Mouse (Mus musculus) 416B (cell line): ENCODE measurements around the gene Fam204a.

ENCODE experiments used
- DNase-seq: peaks from one replicate; pipeline ENCODE4 v3.0.0; 2011; ENCODE audit warnings: low read depth

The Fam204a gene

DNA sequence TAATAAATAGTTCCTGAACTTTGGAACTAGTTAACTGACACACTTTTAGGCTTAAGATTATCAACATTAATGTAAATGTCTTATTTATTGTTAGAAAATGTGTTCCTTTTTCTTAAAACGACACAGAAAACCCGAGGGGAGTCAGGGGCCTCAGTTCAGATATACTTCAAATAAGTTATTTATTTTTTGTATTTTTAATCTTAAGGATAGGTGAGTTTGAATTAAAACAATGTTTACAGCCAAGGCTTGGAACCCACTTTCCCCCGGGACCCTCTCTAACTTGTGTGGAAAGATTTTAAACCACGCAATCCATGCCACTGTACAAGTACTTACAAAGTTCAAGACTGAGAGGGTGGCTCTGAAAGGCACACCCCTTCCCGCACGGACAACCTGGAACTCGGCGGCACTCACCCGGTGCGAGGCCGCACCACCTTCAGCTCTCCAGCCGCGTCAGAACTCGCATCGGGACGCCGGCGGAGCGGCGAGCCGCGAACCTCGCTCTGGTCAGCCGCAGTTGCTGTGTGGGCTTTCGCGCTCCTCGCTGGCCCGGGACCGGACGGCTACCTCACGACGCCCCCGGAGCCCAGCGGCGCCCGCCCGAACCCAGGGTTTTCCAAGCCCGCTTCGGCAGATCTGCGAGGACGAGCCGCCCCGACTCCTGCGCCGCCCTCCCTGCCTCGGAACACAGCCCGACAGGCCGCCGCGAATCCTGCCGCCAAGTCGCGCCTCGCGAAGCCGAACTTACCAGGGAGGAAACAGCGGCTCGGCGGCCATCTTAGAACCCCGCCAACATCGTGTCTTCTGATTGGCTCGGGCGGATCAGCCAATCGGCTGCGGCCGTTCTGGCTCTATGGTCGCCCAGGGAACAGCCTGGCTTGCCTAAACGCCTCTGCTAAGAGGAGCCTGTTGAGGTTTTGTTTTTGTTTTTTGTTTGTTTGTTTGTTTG, at the start of gene Fam204a:
Fam204a (minus strand) TSS at position 803 of the 946 bp plus-strand sequence.
- peak; percentile 95 for DNase-seq

DNA sequence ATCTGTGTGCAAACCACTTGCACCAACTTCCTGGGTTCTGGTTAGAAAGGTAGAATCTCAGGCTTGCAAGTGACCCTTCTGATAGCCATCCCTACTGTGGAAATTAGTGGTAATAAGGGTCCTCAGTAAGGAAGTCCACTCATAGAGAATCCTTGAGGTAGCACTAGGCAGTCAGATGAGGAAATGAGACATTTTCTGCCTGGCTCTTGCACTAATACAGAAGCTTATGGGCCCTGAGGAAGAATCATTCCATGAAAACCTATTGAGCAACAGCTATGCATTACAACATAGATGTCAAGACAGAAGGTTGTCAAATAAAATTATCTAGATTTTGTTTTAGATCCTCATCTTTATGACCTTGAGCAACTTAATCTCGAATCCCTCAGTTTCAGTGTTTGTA, 39.3 kb upstream of the Fam204a start:
- DNase-seq, result peak; percentile 9

DNA sequence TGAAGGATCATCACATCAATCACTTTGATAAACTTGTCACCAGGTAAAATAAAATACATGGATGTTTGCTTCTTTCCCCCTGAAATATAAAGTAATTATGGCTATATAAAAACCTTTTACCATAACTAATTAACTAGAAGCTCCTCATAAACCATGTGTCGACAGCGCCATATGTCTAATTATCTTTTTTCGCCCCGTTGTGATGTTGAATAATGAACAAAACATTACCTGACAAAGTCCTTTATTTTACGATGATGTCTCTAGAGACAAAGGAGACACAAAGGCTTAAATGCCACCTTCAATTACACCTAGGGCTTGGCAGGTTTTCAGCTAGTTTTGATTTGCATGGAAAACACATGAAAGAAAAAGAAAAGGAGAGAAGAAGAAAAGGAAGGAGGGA, 34.2 kb upstream of the Fam204a start:
- DNase-seq, result no peak

DNA sequence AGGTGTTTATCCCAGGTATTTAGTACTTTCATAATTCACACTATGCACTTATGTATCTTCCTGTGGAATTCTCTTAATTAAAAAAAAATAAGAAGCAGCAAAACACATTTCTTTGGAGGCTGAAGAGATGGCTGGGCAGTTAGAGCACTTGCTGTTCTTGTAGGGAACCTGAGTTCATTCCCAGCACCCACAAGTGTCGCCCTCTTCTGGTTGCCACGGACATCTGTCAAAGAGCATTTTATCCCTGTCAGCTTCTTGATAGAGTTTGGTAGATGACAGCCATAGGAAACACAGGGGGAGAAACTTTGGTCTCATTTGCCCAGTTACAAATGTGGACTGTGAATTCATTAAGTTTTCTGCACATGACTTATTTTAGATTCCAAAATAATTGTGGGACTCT, 25.5 kb upstream of the Fam204a start:
- peak; percentile 57 for DNase-seq

DNA sequence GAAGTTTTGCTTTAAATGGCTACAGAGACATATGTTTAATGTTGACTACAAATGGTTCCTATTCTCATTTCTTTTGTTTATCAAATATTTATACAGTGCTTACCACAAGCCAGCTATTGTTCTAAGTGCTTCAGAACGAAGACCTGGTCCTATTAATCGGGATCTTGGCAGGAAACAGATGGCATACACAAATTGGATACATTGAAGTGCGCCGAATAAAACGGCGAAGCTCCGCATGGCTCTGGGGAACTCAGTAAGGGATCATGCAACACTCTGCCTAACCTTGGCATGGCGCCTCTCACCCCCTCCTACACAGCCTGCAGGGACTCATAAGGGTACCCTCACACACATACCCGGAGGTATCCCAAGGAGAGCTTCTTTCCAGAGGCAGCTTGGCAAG, 24.7 kb upstream of the Fam204a start:
- no peak for DNase-seq

DNA sequence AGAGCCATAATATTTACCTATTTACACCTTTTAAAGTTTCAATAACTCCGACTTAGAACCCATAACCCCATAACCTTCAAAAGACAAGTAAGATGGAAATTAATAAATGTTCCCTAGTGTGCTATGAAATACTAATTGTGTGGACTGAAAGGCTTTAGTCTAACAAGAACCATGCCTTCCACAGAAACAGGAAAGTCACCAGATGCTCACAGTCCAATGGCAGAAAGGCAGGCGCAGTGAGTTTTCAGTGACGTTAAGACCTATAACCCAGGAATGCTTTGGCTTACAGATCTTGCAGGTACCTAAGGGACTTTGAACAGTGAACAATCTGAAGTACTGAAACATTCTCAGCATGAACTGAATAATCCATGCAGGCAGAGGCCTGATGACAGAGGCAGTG, 18.7 kb upstream of the Fam204a start:
- DNase-seq, result no peak

DNA sequence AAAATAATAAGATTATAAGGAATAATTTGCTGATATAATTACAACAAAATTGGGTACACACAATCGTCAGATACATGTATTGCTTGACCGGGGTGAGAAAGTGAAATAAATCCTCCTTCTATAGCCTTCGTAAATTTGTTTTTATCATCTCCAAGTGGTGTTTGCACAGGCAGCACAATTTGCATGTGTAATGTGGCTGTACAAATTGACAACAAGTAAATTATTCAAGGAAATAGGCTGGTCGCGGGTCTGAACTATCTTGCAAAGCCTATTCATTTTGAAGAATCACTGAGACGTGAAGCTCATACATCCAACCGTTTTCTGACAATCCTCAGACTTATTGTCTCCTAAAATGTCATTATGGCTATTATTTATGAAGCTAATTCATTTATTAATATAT, 16.1 kb upstream of the Fam204a start:
- no peak for DNase-seq

DNA sequence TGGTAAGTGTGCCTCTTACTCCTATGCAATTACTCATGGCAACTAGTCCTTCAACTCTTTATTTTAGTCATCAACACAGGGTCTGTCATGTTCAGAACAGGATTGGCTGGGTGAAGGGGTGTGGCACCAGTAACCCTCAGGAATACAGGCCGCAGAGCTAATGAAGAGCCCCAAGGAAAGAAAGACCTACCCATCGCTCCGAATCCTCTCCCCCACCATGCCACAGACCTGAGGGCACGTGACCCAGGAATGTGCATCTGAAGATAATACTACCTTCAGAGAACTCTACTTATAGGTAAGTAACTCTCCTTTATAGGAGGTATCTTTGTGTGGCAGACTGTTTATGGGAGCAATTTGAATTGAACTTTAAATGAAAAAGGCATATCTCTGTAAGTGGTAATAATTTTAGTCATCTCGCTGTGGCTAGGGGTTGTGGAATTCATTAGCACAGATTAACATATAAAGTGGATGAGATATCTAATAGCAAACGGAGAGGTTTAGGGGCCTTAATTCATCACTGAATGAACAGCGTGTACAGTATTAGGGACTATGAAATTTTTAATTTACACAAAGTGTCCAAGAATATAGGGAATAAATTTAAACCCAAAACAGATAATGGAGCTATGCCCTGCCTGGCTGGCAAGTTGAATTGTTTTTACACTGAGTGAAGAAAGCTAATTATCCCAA, 15.6 kb upstream of the Fam204a start:
- DNase-seq, result no peak

DNA sequence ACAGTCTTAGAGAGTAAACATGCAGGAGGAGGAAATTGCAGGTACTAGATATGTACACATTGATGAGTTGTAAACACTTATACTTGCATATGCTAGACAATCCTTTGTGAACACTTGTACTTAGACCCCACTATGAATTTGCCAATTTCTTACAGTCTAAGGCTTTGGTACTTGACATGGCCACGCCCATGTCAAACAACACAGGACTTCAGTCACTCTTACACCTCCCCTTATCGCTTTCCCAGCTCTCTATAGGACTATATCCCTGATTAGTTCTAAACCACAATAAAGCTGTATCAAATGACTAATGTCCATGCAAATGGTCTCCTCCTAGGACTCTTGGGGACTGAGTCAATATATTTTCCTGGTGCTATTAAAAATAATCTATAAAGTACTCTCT, 5.0 kb upstream of the Fam204a start:
- no peak for DNase-seq

DNA sequence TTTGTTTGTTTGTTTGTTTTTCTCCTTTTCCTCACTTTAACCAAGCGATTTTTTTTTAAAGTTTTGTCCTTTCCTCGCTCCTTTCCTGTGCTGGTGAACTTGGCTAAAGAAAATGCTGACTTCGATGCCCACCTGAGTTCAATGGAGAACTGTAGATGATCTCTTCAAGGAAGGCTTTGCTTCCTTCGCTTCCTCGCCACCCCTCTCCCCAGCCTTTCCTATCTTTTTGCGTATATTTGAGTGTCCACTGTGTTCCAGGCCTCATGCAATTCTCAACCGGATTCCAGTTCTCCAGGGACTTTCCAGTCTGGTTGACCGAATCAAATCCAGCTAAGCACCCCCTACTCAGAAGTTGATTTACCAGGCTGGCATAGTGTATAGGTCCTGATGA, 339 bp upstream of the Fam204a start:
- no peak for DNase-seq

DNA sequence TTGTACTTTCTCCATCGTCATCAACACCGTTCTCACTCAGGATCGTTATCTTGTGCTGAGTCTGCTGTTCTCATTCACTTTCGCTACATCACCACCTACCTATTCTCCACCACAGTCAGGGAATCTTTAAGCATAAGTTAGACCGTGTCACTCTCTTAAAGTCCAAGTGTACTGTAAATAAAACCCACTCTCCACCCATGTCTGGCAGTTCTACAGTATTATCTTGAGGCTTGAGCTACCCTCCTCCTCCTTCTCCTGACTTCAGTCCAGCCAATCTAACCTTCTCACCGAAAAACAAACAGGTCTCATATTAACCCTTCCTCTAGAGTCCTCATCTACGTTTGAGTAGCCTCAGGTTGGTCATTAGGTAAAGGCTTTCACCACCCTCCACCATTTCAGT, 7.1 kb downstream of the Fam204a start:
- DNase-seq, result no peak

DNA sequence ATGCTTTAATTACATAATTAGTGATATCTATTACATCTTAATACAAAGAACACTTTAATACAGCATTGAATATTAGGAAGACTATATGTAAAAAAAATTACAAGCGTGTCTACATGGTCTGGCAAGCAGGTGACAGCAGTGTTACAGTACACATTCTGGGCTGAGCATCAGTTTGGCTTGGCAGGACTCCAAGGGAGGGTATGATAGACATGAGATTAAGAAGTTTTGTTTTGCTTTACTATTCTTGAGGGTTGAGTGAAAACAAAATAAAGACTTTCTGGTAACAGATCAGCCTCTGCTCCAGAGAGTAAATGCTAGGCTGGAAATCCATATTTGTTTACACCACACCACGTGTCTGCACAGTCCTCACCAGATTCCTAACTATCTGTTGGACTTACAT, 8.5 kb downstream of the Fam204a start:
- DNase-seq, result peak; percentile 15

DNA sequence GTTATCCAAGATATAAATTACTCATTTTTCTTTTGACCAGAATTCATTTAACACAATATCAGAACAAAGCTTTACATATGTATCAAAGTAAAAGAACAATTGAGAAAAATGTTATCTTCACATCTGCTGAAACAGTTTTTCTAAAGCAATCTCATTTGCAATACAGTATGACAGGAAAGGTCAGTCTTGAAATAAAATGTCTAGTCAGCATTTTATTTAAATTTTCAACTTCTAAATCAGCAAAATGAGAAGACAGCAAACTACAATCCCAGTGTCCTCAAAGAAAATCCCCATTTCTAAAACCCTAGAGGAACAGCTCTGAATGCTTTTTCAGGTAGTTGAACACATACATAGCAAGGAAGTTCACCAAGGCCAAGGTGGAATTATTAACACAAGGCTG, 18.3 kb downstream of the Fam204a start:
- DNase-seq, result no peak

DNA sequence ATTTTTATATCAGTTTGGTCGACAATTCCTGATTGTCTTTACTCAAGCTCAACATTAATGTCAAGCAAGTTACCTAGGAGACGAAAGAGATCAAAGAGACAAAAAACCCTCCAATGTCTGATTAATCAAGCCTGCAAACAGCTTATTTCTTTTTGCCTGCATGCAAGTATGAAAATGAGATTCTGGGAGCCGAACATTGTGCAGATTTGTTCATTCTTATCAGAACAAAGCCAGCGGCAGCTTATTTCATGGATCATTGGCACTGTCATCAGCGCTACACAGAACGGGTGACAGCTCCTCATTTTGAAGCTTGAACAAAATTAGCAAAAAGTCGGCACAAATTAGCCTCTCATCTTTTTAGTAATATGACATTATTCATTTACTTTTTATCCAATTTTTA, 22.3 kb downstream of the Fam204a start:
- no peak for DNase-seq

DNA sequence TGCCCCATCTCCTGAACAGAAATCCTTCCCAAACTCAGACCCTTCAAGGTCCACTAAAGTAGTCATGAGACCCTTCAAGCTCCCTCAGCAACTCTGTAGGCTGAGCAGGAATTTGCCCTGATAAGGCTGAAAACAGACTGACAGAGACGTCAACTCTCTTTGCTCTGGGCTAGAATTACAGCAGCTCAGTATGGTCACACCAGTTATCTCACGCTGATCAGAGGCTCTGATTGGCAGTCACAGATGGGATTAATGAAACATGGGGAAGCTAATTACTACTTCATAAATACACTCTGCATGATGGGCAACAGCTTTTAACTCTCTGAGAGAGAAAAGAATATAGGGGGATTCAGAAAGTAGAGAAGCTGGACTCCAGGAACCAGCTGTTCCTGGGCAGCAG, 26.2 kb downstream of the Fam204a start:
- DNase-seq, result no peak

DNA sequence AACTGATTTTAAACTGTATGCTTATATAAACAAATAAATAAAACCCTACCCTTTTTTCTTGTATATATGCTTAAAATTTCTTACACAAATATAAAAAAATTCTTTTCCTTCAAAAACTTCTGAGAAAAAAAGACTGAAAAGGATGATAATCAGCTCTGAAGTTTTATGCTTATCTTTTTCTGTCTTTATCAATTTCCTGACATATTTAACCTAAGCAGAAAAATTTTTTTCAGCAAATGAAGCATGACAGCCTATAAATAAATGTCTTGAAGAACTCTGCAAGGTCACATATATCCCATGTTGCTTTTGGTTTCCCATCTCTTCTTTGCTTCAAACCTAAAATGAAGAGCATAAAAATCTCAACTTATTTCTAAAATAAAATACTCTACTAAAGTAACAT, 27.3 kb downstream of the Fam204a start:
- DNase-seq, result no peak

DNA sequence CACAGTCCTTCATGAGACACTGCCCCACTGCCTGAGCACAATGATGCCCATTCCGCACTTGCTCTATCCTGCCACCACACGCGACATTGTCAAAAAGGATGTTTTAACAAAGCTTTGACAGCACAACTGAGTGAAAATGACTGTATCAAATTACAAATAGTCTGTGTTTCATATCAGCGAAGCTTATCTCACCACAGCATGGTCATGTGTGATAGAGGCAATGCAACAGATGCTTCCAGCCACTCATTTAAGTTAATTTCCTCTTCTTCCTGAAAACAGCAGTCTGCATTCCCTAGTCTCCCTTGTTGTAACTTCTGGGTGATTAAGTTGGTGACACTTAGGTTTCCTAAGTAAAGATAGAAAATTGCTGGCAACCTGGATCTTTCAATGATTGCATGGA, 33.7 kb downstream of the Fam204a start:
- DNase-seq, result peak; percentile 85

DNA sequence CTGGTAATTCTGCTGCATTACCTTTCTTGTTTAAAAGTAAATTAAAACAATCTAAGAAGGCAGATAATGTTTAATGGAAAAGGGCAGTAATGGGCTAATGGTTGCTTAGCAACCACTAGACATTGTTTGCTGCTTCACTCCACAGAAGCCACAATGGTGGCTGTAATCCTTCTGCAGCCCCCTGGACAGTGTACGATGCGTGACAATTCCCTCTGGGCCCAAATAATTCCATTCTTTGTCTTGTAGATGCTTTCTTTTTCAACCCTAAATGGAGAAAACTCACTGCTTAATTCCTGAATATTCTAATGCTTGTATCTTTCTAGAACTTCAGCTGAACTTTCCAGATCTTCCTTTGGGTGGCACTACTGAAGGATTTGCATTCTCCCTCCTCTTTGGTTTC, 37.3 kb downstream of the Fam204a start:
- peak; percentile 14 for DNase-seq

DNA sequence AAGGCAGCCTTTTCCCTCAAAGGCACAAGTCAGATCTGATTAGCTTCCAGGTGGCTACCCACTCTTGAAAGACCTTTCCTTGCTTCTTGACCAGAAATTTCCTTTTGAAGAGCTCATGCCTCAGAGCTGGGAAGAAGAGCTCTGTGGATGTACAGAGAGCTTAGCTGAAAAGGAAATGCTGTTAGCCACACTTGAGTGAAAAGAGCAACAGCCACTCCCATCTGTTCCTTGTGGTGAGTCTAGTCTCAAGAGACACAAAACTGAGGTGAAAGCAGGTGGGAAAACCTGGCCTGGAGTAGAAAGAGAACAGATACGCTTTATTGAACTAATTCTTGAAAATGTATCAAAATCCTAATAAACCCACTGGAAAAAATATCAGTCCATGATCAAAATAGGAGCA, 43.6 kb downstream of the Fam204a start:
- DNase-seq, result peak; percentile 90

DNA sequence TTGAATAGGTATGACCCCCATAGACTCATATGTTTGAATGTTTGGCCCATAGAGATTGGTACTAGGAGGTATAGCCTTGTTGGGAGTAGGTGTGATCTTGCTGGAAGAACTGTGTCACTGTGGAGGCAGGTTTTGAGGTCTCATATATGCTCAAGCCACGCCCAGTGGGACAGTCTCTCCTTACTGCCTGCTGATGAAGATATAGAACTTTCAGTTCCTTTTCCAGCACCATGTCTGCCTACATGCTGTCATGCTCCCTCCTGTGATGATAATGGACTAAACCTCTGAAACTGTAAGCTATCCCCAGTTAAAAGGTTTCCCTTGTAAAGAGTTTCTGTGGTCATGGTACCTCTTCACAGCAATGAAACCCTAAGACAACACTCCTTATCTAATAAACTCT, 44.3 kb downstream of the Fam204a start:
- no peak for DNase-seq

DNA sequence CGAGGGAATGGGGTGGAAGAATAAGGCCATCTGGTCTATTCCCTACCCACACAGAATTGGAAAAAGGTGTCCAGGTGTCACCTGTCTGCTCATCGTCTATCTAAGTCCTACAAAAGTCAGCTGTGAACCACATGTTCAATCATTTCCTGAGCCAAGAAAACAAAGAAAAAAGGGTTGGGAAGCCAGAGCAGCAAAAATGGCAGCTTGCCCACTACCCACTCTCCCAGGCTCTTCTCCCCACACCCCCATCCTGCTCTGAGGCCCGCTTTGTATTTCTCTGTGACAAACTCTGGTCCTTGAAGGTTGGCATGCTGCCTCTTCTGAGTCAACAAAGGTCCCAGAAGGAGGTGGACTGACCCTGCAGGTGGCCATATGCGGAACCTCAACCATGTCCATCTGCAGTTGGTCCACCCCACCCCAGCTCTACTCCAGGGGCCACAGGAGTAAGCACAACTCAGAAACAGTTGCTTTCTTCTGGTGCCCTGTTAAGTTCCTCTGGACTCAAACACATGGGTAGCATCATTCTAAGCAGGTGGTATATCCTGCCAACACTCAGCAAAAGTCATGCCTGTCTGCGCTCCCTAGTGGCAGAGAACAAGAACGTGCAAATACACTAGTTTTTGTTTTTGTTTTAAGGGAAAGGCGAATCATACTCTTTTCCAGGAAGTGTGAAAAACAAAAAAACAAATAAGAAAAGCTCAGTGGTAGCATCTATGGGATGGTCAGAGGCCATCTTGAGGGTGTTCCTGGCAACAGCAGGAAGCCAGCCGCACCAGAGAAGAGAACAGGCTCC, 47.5 kb downstream of the Fam204a start:
- no peak for DNase-seq

DNA sequence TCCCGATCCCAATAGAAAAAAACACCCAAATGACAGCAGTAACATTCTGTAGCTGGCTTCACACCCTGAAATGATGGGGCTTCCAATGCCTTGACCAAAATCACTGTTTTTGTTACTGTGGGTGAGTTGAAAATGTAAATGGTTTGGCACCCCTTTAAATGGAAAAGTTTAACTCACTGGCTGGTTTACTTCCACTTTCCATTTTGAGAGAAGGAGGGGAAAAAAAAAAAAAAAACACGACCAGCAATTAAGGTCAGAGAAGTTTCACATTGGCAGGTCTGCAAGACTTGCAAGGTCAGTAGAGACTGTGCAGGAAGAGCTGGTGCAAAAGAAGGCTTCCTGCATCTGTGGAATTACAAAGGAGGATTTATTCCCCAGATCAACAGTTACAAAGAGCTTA, 61.1 kb downstream of the Fam204a start:
- peak; percentile 29 for DNase-seq
